Comparison of ENCODE assay signal across 30 mouse cellular contexts in the genomic region with DNA sequence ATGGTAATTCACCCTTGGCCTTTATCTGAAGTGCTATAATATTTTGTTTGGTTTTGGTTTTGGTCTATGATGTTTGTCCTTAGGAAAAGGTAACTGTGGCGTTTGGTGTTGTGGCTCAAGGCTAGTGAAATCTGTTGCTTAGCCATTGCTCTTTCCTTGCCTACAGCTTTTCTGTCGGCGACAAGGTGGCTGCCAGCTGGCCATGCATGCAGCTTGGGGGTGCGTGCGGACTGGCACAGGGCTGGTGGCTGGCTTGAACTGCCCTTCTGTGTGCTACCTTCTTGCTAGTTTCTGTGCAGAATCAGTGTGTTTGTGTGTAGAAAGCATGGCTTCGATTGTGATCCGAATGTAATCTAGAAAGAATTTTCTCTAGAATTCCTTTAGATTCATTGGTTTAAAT. TPM values are rescaled to one million over a fixed set of nuclear protein-coding genes. Genes with fewer than 3 reads are reported as not detected.
DNase-seq lines count a peak whose midpoint lies in the region; ATAC-seq and TF ChIP-seq lines count a peak whose summit lies in the region.
"Had no signal": no experiment of that assay in that cellular context is flagged by ENCODE, and none has a peak within 500 bp of the region (broad histone marks: within the 10 kb centered on the region; RNA-seq: fewer than 3 reads in every experiment).

No protein-coding gene starts in this region.

- H3K36me3 ChIP-seq in E14TG2a.4 (ENCODE audit: insufficient read depth, low read length): no peaks in the 10 kb centered on the region
- no peaks in the 10 kb centered on the region for H3K36me3 ChIP-seq in hindbrain, embryonic 12.5 days
- H3K36me3 ChIP-seq: forebrain, embryonic 10.5 days; forebrain, embryonic 15.5 days; hindbrain, embryonic 10.5 days; midbrain, embryonic 10.5 days; neural tube, embryonic 12.5 days had no signal

- TF ChIP-seq CTCF in E14TG2a.4 (conservative IDR thresholded peaks at IDR 0.05; ENCODE audit: low read length): no peak

- WGBS in hindbrain, embryonic 12.5 days: 95% methylated on average over 7 of the region's 7 CpGs

- peaks cover 8% of the 10 kb centered on the region for H3K27me3 ChIP-seq in E14TG2a.4 (ENCODE audit: insufficient read depth, low read length)
- no peaks in the 10 kb centered on the region; the same call in 1 of the 2 replicates for H3K27me3 ChIP-seq in hindbrain, embryonic 12.5 days
- H3K27me3 ChIP-seq: embryonic facial prominence, embryonic 13.5 days; forebrain, embryonic 15.5 days; neural tube, embryonic 12.5 days had no signal

- ATAC-seq in hindbrain, embryonic 12.5 days (ENCODE audit: low FRiP score): no peak
- ATAC-seq: forebrain, embryonic 15.5 days; hindbrain, embryonic 16.5 days had no signal

- H3K9me3 ChIP-seq in E14TG2a.4 (ENCODE audit: low read length): peaks cover 10% of the 10 kb centered on the region
- H3K9me3 ChIP-seq in hindbrain, embryonic 12.5 days (replicated peaks): no peaks in the 10 kb centered on the region
- H3K9me3 ChIP-seq: embryonic facial prominence, embryonic 13.5 days; forebrain, embryonic 10.5 days; forebrain, embryonic 15.5 days; hindbrain, embryonic 10.5 days; midbrain, embryonic 10.5 days; neural tube, embryonic 12.5 days had no signal

- no peak overlapping the region for H3K4me2 ChIP-seq in hindbrain, embryonic 12.5 days (replicated peaks)
- H3K4me2 ChIP-seq: embryonic facial prominence, embryonic 13.5 days; forebrain, embryonic 15.5 days; lung, embryonic 14.5 days; neural tube, embryonic 12.5 days had no signal

- peak; percentile 6 for DNase-seq in adrenal gland, postnatal 25 days
- DNase-seq in adrenal gland, postnatal 4 days (ENCODE audit: low spot score in 2 of 2): no peak
- peak; percentile 80 to 90 for DNase-seq in cerebellum, adult 18-20 months
- peak; percentile 86 to 90 for DNase-seq in cerebellum, postnatal 10 days
- DNase-seq in adrenal gland, adult 8-10 months: no peak
- DNase-seq in urinary bladder, adult 18-20 months (ENCODE audit: low spot score in 2 of 2): no peak
- DNase-seq: adrenal gland, postnatal 36 days; gastrocnemius, postnatal 36 days; heart, postnatal 14 days; kidney, adult 8-10 months; layer of hippocampus, postnatal 36 days; liver; lung, embryonic 14.5 days; lung, postnatal 14 days; right cerebral cortex, postnatal 4 days; thymus, adult 2 months; thymus, postnatal 4 days had no signal

- peak overlapping the region; percentile 56; the same call in 1 of the 2 replicates for H3K4me3 ChIP-seq in E14TG2a.4 (replicated peaks; ENCODE audit: low read length)
- no peak overlapping the region for H3K4me3 ChIP-seq in hindbrain, embryonic 12.5 days
- H3K4me3 ChIP-seq: embryonic facial prominence, embryonic 13.5 days; forebrain, embryonic 10.5 days; forebrain, embryonic 15.5 days; hindbrain, embryonic 10.5 days; midbrain, embryonic 10.5 days; myocyte; neural tube, embryonic 12.5 days had no signal

- H3K4me1 ChIP-seq in E14TG2a.4 (replicated peaks; ENCODE audit: low read depth, low read length): peaks cover 63% of the 10 kb centered on the region
- H3K4me1 ChIP-seq in hindbrain, embryonic 12.5 days: peaks cover 5% of the 10 kb centered on the region; the same call in 1 of the 2 replicates
- H3K4me1 ChIP-seq: neural tube, embryonic 12.5 days had no signal

- H3K27ac ChIP-seq in hindbrain, embryonic 12.5 days: no peak overlapping the region
- H3K27ac ChIP-seq: embryonic facial prominence, embryonic 13.5 days; forebrain, embryonic 10.5 days; forebrain, embryonic 15.5 days; hindbrain, embryonic 10.5 days; kidney, postnatal 0 days; liver, embryonic 14.5 days; midbrain, embryonic 10.5 days; neural tube, embryonic 12.5 days; stomach, postnatal 0 days had no signal

- H3K9ac ChIP-seq in hindbrain, embryonic 12.5 days: no peak overlapping the region
- H3K9ac ChIP-seq: embryonic facial prominence, embryonic 13.5 days; forebrain, embryonic 15.5 days; liver, embryonic 14.5 days; lung, embryonic 14.5 days; neural tube, embryonic 12.5 days had no signal

RNA-seq across cellular contexts. Expression of a gene that starts 32.5 kb away (rescaled TPM):
- total RNA-seq in adrenal gland, postnatal 25 days (2021): 0.21 TPM in 1 of 2 replicates, not detected in the other
- total RNA-seq in adrenal gland, postnatal 4 days (2021): 1 to 10 TPM; 1.2 to 1.5 TPM
- 0.66 and 0.67 TPM in 2 replicates for polyA plus RNA-seq in hindbrain, embryonic 12.5 days (2016; fragmentation: Nextera tagmentation; extraction: Ambion mirVana)
- total RNA-seq in adrenal gland, adult 8-10 months (2022): under 1 TPM; 0.45 to 0.65 (median 0.60) TPM
- total RNA-seq: gastrocnemius, postnatal 36 days had no signal
- polyA plus RNA-seq: myocyte had no signal

RNA-seq across cellular contexts. Expression of a gene that starts 51.6 kb away (rescaled TPM):
- 191 and 315 TPM in 2 replicates for total RNA-seq in adrenal gland, postnatal 25 days (2021)
- total RNA-seq in adrenal gland, postnatal 4 days (2021): 10 to 100 TPM; 59.8 to 62.7 TPM
- 54.9 and 58.5 TPM in 2 replicates for polyA plus RNA-seq in hindbrain, embryonic 12.5 days (2016; fragmentation: Nextera tagmentation; extraction: Ambion mirVana)
- 100 to 1,000 TPM; 106 to 317 (median 154) TPM for total RNA-seq in adrenal gland, adult 8-10 months (2022)

Comparison
In these comparisons a context has a peak if more than half of its experiments do, and no peak if none do; other contexts are left out.
1. DNase-seq: peak in adrenal gland, postnatal 25 days (single experiment), cerebellum, adult 18-20 months (2 of 2) and cerebellum, postnatal 10 days (2 of 2); none in adrenal gland, postnatal 4 days (0 of 2), adrenal gland, adult 8-10 months (single experiment) and urinary bladder, adult 18-20 months (0 of 2).